7 mouse cellular contexts compared by ENCODE assay signal in genomic region chrX:7604879-7605574, GRCm38 (mm10). TPM values are rescaled to one million over a fixed set of nuclear protein-coding genes. Genes with fewer than 3 reads are reported as not detected.
DNase-seq lines count a peak whose midpoint lies in the region; ATAC-seq and TF ChIP-seq lines count a peak whose summit lies in the region.

Gene Ccdc22 (minus strand): TSS chrX:7605517.

- no peaks in the 10 kb centered on the region for H3K4me1 ChIP-seq in intestine, postnatal 0 days (replicated peaks; ENCODE audit: control insufficient read depth, insufficient read depth, low read length)
- H3K4me1 ChIP-seq in midbrain, embryonic 12.5 days = no peaks in the 10 kb centered on the region
- H3K4me1 ChIP-seq in small intestine, adult 2 months (ENCODE audit: control insufficient read depth, insufficient read depth, insufficient read length, low read length) = 0 out of 2 replicates have a peak, but pooled peaks cover 1% of the 10 kb centered on the region

- H3K36me3 ChIP-seq in intestine, postnatal 0 days (ENCODE audit: control insufficient read depth, insufficient read depth) = no peaks in the 10 kb centered on the region
- H3K36me3 ChIP-seq in midbrain, embryonic 12.5 days = no peaks in the 10 kb centered on the region
- H3K36me3 ChIP-seq in small intestine, adult 2 months (ENCODE audit: control insufficient read depth, insufficient read depth, low read length) = peaks cover 2% of the 10 kb centered on the region; the same call in 1 of the 2 replicates

- peak within 1 kb of the TSS; percentile 37; the same call in 1 of the 2 replicates for H3K9ac ChIP-seq in intestine, postnatal 0 days (ENCODE audit: low read depth, low read length)
- peak within 1 kb of the TSS; percentile 39; the same call in 1 of the 2 replicates for H3K9ac ChIP-seq in midbrain, embryonic 12.5 days (replicated peaks)

- no peaks in the 10 kb centered on the region for H3K9me3 ChIP-seq in intestine, postnatal 0 days (ENCODE audit: control insufficient read depth)
- no peaks in the 10 kb centered on the region for H3K9me3 ChIP-seq in midbrain, embryonic 12.5 days

- peak; percentile 81 for DNase-seq in adrenal gland, adult 8-10 months
- DNase-seq in embryo, embryonic 9.5 days (ENCODE audit: extremely low spot score) = peak; percentile 75
- DNase-seq in gonadal fat pad, adult 2 months (ENCODE audit: low read depth) = peak; percentile 6
- peak; percentile 83 for DNase-seq in left cerebral cortex, postnatal 4 days

- WGBS in intestine, postnatal 0 days = 17% methylated on average over 28 of the region's 28 CpGs
- WGBS in midbrain, embryonic 12.5 days = 23% methylated on average over 28 of the region's 28 CpGs
- 11% methylated on average over 28 of the region's 28 CpGs for WGBS in small intestine, adult 2 months

- no peaks in the 10 kb centered on the region for H3K27me3 ChIP-seq in intestine, postnatal 0 days (replicated peaks; ENCODE audit: control insufficient read depth, insufficient read depth, low read length)
- no peaks in the 10 kb centered on the region for H3K27me3 ChIP-seq in midbrain, embryonic 12.5 days
- H3K27me3 ChIP-seq in small intestine, adult 2 months (ENCODE audit: control insufficient read depth, insufficient read depth, low read length) = peaks cover 2% of the 10 kb centered on the region; the same call in 1 of the 2 replicates

- no peak within 1 kb of the TSS for H3K27ac ChIP-seq in intestine, postnatal 0 days (ENCODE audit: low read depth, low read length)
- H3K27ac ChIP-seq in midbrain, embryonic 12.5 days (replicated peaks) = no peak within 1 kb of the TSS
- no peak within 1 kb of the TSS for H3K27ac ChIP-seq in small intestine, adult 2 months (ENCODE audit: insufficient read depth, low read depth, low read length)

- H3K4me2 ChIP-seq in intestine, postnatal 0 days (replicated peaks; ENCODE audit: low read depth) = peak within 1 kb of the TSS; percentile 61
- H3K4me2 ChIP-seq in midbrain, embryonic 12.5 days (replicated peaks) = peak within 1 kb of the TSS; percentile 52

- TF ChIP-seq POLR2A in small intestine, adult 2 months (IDR thresholded peaks at IDR 0.05; ENCODE audit: low read depth, low read length) = no peak

- H3K4me3 ChIP-seq in intestine, postnatal 0 days (ENCODE audit: low read depth, low read length) = peak within 1 kb of the TSS; percentile 45
- peak within 1 kb of the TSS; percentile 46 for H3K4me3 ChIP-seq in midbrain, embryonic 12.5 days
- peak within 1 kb of the TSS; percentile 88 for H3K4me3 ChIP-seq in small intestine, adult 2 months (ENCODE audit: low read depth, low read length)

- TF ChIP-seq CTCF in intestine, postnatal 0 days (IDR thresholded peaks at IDR 0.05; ENCODE audit: low read depth) = no peak
- TF ChIP-seq CTCF in small intestine, adult 2 months (IDR thresholded peaks at IDR 0.05; ENCODE audit: extremely low read depth, insufficient read length, insufficient replicate concordance, low read depth, low read length) = no peak

- peak; percentile 88 for ATAC-seq in intestine, postnatal 0 days
- ATAC-seq in midbrain, embryonic 12.5 days (ENCODE audit: low FRiP score, low read depth) = peak; percentile 94

- intact Hi-C loops in left cerebral cortex, postnatal 4 days (cut with DNase I) = no loop called here

RNA-seq across cellular contexts. Expression of gene Ccdc22, which starts in this region (rescaled TPM):
- total RNA-seq in adrenal gland, adult 8-10 months (2022) = 10 to 100 TPM; 22.4 to 30.0 (median 27.1) TPM
- polyA plus RNA-seq in gonadal fat pad, adult 2 months (2012; rRNA removed) = 12.8 and 15.2 TPM in 2 replicates
- polyA plus RNA-seq in intestine, postnatal 0 days (2015; fragmentation: Nextera tagmentation; extraction: Ambion mirVana) = 21.9 and 24.8 TPM in 2 replicates
- total RNA-seq in left cerebral cortex, postnatal 4 days (2021) = 10 to 100 TPM; 24.8 to 26.3 TPM
- polyA plus RNA-seq in midbrain, embryonic 12.5 days (2016; fragmentation: Nextera tagmentation; extraction: Ambion mirVana) = 30.3 and 30.8 TPM in 2 replicates
- 5.0 and 11.1 TPM in 2 replicates for polyA plus RNA-seq in small intestine, adult 2 months (2012; rRNA removed)

Comparison
In these comparisons a context has a peak if more than half of its experiments do, and no peak if none do; other contexts are left out.
1. DNase-seq: peak in every context shown above with its lines; median percentile 83 in left cerebral cortex, postnatal 4 days; 81 in adrenal gland, adult 8-10 months; 75 in embryo, embryonic 9.5 days; 6 in gonadal fat pad, adult 2 months.